Mouse (Mus musculus): ENCODE data around the gene Ulk4.

Gene Ulk4

DNA sequence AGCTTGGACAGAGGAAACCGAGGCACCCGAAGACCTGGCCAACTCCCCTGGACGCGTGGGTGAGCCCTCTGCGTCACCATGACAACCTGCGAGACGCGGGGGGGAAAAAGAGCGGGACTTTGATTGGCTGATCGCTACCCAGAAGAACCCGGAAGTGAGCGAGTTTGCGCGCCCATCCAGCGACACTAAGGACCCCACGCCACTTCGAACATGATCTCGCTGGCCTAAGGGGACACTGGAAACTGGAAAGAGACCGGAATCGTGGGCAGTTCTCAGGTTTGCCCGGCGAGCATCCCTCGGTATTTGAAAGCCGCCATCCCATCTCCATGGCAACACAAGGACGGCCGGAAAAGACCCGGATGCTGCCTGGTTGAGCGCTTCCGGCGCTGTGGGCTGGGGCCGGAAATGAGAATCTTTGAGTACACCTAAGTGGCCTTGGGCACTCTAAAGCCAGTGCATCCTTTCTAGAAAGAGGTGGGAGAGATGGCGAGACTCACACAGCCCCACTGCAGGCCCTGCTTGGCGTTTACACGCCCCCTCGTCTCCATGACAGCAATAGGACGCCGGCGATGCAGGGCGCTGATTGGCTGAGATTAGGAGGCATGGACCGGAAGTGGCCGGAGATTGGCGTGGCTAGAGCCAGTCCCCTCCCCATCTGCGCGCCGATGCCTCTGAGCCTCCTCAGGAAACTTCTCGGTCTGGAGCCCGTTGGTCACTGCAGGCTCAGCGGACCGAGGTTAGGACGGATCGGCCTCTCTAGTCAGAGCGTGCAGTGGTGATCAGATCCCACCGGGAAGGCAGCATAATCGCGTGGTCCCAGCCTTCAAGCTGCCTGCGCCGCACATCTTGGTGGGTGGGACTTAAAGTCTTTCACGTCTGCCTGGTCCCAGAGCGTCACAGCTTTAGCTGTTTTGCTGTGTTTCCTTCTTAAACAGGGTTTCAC is at the start of gene Ulk4:
Gene Ulk4 (minus strand): TSS at position 80 of the 943 bp plus-strand sequence.
- DNase-seq (ENCODE audit: low spot score) = peak; percentile 92

DNA sequence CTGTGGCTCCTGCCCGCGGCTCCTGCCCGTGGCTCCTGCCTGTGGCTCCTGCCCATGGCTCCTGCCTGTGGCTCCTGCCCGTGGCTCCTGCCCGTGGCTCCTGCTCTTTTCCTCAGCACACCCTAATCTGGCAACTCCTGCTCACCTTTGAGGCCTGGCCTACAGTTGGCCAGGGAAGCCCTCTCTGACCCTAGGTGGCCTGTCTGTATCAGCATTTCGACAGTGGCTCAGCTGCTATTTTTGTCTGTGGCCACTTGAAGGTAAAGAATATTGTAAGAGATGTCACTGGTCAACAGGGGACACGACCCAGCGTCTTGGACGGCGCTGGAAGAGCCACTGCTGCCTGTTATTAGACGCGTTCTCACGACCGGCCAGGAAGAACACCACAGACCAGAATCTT is 45.0 kb upstream of the Ulk4 start:
- no peak for DNase-seq (ENCODE audit: low spot score)

DNA sequence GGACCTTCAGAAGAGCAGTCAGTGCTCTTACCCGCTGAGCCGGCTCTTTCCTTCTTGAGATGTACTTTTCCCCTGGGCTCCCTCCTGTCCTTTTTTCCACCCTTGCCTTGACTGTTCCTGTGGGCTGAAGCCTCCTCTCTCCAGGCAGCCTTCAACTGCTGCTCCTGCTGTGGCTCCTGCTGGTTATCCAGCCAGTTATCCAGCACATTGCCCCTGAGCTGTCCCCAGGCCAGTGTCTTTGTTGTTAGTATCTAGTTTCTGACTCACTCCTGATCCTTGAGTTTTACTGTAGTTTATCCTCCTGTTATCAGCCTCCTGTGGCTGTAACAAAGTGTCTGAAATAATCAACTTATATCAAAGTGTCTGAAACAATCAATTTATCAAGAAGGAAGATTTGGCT is 44.1 kb upstream of the Ulk4 start:
- DNase-seq (ENCODE audit: low spot score) = no peak

DNA sequence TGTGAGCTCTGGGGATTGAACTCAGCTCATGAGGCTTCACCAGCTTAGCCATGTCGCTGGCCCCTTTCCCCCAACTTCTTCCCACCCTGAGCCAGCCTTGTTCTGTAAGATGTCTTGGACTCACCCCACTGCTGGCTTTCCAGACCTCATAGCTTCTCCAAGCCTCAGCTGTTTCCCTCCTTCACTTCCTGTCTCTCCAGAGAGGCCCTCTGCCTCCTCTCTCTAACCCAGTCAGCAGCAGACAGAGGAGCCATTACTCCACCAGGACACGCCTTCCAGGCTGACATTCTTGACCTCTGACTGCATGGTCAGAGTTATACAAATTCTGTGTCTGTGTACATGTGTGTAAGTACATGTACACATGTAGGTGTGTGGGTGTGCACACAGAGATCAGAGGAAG is 43.4 kb upstream of the Ulk4 start:
- DNase-seq (ENCODE audit: low spot score) = no peak

DNA sequence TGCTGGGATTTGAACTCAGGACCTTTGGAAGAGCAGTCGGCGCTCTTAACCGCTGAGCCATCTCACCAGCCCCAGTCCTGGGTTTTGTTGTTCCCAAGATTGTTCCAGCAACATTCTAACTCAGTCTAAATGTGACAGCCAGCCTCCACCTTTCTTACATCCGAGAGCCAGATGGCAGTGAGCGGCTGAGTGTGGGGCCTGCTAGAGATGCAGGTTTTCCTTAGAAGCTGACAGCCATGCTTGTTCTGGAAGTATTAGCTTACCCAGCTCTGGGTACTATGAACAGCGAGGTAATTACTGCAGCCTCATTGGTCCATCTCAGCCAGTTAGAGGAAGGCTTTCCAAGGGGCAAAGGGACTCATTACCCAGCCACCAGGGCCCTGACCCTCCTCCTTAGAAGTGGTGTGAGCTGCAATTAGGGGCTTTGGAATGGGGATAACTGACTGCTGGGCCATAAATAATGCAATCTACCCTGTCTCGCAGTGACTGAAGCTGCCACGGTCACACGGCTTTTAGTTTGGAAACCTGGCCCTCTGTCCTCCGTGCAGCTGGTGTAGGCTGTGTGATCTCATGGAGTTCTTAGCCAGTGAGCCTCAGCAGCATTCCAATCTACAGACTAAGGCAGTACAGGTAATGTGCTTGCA is 42.4 kb upstream of the Ulk4 start:
- DNase-seq (ENCODE audit: low spot score) = no peak

DNA sequence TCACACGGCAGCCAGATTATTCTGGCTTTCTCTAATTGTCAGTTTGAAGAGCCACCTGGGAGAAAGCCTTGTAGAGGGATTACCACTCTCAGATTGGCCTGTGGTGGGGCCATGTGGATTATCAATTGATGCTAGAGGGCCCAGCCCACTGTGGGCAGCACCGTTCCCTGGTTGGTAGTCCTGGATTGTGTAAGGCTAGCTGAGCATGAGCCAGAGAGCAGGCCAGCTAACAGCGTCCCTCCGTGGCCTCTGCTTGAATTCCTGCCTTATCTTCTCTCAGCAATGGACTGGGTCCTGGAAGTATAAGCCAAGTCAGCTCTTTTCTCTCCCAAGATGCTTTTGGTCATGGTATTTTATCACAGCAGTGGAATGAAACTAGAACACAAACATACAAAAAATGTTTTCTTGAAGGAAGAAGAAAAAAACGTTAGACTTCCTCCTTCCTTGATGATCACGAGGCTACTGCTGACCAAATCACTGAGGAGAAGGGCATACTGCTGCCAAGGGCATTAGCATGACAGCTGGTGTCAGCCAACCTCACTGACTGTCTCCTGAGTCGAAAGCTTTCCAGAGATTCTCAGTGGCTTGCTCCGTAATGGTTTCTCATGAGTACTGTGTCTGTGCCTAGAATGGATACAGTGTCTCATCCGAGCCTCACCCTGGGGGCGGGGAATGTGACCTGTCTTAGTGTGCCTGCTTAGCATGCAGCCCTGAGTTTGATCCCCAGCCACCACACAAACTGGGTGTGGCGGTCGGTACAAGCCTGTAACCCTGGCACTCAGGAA is 39.8 kb upstream of the Ulk4 start:
- peak; percentile 34 for DNase-seq (ENCODE audit: low spot score)

DNA sequence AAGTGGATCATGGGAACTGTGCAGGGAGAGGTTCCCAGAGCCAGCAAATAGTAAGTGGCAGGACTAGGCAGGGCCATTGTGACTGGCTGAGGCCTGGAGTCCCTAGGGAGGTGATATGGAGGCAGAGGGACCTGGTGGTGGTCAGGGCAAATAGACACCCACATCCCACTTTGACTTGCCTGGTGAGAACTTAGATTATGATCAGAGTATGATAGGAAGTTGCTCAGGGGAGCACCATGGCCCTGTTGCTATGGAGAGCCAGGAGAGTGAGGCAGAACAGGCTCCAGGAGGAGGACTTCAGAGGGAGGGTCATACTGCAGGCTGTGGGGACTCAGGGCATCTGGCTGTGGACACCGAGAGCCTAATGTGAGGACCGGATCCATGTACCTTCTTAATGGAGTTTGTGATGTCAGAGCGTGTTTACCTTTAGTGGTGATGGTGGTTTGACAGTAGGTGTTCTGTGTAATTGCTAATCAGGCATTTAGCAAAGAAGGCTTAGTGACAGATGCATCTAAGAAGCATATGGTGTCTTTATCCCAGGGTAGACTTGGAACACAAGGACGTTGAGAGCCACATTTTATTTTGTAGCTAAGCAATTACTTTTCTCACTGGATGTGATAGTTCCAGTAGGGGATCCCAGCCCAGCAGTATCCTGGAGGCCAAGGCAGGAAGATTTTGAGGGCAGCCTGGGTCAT is 39.1 kb upstream of the Ulk4 start:
- peak; percentile 44 for DNase-seq (ENCODE audit: low spot score)

DNA sequence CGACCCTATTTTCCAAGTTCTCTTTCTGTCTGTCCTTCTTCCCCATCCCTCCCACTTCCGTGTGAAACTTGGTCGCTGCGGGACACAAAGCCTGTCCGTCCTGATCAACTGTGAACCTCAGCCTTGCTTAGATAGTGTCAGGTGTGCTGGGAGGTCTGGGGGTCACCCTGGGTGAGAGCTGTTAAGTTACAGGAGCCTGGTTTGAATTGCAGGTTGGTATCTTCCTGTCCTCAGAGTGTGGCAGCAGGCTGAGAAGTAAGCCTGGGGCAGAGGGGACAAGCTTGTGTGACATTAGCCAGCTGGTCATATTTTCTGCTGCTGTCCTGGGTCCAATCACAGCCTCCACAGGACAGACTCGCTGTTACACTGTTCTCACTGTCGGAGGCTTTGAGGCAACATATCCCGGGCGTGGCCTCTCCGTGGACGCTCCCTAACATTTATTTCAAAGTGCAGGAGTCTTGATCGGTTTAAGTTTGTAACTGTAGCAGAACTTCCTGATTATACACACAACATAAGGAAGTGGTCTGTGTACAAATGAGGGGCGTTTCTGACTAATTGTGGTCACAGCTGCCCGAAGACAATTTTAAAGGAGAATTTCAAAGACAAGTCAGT is 37.6 kb upstream of the Ulk4 start:
- peak; percentile 54 for DNase-seq (ENCODE audit: low spot score)

DNA sequence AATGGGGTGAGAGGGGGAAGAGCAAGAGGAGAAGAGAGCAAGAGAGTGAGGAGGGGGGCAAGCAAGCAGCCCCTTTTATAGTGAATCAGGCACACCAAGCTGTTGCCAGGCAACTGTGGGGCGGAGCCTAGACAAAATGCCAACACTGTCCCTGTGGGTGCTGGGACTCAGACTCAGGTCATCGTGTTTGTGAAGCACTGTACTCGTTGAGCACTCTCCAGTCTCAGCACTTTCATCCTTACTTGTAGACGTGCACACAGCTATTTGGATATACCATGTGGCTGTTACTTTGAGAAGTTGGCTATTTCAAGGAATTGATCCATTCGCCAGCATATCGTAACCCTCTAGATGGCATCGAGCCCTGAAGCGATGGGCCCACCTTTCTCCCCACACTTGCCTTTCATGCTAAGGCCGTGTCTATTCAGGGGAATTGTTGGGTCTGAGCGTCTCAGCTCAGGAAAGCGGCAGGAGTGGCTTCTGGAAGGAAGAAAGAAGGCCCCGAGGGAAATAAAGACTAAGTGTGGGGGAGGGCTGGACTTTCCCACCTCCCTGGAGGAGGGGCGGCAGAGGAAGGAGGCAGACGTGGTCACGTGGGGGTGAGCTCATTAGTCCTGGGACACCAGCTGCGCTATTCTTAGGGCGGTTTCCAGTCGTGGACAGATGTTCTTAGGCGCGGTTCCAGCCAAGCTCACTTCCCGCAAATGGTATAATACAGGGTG is 36.8 kb upstream of the Ulk4 start:
- peak; percentile 92 for DNase-seq (ENCODE audit: low spot score)

DNA sequence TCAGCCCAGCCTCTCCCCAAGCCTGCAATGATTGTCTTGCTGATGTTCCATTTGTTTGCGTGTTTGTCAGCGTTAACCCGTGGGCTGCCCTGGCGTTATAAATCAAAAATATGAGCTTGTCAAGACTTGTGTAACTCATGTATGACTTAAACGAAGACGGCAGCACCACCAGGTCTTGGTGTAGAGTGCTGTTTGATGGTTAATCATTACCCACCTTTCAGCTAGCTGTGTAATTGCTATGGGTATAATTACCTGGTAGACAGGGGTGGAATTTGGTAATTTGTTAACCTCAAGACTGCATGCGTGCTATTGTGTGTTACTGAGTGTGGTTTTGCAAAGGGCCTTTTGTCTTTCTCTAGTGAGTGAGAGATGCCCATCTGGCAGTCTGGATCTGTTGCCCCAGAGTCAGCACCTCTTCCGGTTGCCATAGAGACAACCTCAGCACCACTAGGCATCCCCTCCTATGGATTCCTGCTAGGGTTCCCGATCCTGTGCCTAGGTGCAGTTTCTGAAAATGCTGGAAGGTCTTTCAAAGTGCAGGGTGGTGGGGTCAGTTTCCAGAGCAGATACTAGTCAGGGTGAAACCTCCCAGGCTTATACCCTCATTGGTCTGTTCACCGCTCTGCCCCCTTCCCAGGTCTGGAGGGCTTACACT is 35.4 kb upstream of the Ulk4 start:
- peak; percentile 43 for DNase-seq (ENCODE audit: low spot score)

DNA sequence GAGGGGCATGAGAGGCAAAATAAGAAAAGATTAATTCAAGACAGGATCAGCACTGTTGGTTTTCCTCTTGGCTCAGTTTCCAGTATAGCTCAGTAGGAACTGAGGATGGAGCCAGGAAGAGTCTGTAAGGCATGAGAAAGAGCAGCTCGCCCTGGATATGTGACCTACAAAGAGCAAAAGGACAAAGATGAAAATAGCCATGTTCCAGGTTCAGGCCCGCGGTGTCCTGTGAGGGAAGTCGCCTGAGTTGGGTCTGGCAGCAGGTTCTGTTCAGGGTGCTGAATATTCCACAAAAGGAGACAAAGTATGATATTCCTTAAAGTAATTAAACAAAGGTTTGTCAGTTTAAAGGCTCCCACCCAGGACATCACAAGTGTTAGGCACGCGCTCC is 34.8 kb upstream of the Ulk4 start:
- no peak for DNase-seq (ENCODE audit: low spot score)

DNA sequence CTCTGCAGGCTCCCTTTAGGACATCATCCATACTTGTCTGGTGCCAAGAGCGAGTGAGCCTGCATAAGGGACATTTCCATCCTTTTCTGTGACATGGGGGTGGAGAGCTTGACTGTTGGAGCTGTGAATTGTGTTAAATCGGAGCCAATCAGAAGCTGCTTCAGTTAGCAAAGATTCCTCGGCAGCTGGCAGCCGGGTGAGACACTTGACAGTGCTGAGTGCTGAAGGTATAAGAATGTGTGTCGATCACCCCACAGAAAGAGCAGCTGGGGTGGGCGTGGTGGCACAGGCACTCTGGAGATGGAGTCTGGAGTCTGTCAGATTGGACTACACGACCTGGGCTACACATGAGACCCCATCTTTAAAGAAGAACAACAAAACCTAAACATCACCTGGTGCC is 33.5 kb upstream of the Ulk4 start:
- no peak for DNase-seq (ENCODE audit: low spot score)

DNA sequence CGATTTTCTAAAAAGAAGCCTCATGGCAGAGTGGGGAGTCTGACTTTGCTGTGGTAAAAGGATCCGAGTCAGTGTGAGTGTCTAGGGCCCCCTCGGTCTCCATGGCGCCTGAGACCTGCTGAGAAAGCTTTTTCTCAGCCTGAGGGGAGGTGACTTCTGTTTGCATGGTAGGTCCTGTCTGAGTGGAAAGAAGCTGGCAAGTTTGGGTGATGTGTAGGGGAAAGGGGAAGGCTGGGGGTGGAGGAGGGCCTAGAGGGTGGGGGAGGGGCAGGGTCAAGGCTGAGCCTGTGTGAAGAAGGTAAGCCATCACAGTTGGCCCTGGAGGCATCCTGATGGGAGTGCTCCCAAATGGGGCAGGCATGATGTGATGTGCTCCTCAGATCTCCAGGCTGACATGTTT is 32.3 kb upstream of the Ulk4 start:
- no peak for DNase-seq (ENCODE audit: low spot score)

DNA sequence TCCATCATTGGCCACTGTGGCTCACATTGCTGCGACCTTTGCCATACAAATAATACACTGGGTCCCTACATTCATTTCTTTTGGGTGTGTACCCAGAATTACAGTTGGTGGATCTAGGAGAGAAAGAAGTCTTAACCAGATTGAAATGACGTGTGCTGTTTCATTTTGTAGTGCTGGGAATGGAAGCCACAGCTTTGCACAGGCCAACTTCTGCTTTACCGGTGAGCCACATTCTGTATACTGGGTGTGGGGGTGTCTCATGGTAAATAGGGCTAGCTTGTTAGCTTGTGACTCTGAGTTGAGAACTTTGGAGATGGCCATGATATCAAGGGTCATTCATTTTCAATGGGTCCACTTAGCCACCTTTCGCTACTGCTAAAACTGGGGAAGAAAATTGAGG is 28.5 kb upstream of the Ulk4 start:
- DNase-seq (ENCODE audit: low spot score) = no peak

DNA sequence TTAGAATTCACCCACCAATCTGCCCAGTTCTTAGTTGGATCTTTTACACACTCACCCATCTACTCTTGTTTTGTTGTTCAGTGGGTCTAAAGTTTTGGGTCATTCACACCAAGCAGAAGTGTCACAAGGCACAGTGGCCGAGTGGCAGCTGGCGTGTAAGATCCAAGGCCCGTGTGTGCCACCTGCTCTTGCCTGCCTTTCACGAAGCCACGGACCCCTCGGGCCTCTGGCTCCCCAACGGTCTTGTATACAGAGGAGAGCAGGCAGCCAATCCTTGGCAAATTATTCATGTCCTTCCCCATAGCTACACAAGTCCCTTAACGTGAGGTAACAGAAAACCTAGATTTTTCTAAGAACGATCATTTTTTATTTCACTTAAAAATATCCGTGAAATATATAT is 27.5 kb upstream of the Ulk4 start:
- no peak for DNase-seq (ENCODE audit: low spot score)

DNA sequence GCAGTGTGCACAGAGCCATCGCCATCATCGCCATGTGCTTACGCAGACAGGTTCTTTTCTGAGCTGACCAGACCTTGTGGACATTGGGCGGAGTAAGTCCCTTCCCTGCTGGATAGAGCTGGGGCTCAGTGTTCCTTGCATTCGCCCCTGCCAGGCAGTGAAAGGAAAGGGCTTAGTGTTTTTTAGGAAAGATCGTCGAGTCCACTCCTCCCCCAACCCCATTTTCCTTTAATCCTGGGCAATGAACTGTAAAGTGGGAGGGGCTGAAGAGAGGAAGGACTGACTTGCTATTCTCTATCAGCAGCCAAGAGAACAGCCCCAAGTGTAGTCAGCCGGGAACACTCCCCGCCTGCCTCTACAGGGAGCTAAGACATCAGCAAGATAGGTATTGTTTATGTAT is 26.8 kb upstream of the Ulk4 start:
- DNase-seq (ENCODE audit: low spot score) = no peak

DNA sequence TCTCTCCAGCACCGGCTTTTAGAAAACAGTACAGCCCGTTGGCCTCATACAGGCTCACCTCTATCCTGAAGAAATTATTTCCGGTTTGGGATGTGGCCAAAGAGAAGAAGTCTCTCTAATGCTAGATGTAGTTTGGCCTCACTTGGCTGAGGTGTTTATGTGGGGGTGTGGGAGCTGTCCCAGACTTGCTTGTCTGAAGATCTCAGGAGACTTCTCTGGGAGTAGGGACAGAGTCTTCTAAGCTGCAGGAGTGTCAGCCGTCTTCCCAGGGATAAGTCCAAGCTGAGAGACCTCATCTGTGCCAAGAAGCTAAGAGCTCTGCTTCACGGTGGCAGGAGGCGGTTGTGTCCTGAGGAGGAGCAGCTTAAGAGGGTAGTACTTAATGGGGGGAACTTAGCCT is 26.1 kb upstream of the Ulk4 start:
- DNase-seq (ENCODE audit: low spot score) = no peak

DNA sequence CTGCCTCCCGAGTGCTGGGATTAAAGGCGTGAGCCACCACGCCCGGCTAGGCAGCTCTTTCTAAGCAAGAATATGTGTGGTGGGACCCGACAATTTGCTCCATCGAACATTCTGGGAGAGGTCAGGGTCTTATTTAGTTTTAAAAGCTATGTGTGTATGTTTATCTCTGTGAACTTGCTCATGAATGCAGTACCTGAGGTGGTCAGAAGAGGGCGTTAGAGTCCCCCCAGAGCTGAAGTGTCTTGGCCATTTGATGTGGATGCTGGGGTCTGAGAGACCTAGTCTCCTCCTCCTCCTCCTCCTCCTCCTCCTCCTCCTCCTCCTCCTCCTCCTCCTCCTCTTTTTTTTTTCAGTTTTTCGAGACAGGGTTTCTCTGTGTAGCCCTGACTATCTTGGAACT is 25.5 kb upstream of the Ulk4 start:
- DNase-seq (ENCODE audit: low spot score) = no peak

DNA sequence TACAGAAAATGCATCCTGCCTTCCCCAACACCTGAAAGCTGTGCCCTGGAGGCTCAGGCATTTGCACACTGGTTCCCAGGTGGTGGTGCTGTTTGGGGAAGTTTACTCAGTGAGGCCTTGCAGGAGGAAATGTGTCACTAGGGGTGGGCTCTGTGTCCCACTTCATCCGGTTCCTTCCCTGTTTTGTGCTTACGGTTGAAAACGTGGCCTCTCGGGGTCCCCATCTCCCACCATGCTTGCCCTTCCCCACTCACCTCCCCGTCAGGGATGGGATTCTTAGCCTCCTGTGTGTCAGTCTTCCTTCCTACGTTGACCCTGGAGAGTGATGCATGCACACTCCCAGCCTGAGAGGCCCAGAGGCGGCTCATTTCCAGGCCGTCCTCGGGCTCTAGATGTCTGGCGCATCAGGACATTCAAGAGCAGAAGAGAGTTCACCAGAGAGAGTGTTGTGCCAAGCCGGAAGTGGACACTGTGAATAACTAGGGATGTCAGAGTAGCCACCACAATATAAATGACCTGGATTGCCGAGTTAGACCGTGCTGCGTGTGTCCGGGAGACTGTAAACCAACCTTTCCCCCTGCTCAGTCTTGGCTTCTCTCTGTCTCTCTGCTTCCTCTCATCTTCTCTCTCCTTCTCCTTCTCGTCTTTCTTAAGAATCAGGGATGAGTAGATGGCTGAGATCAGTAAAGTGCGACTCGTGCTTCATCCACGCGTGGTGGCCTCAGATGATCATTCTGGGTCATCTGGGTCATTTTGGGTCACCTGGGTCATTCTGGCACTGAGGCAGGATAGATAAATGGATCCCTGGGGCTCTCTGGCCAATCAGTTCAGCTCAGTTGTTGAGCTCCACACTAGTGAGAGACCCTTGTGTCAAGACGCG is 24.3 kb upstream of the Ulk4 start:
- DNase-seq (ENCODE audit: low spot score) = no peak

All from MN1 (cell line).